Mouse (Mus musculus) liver, adult 2 months (tissue): ENCODE data around the gene 1520401A03Rik.

ENCODE experiments used
- CTCF ChIP-seq: fragments of 200-500 bp; IDR thresholded peaks from 2 replicates; pipeline ENCODE4 v1.5.1; 2011; ENCODE audit warnings: low read depth, low read length, control low read depth
- POLR2A ChIP-seq: fragments of 200-500 bp; IDR thresholded peaks from 2 replicates; pipeline ENCODE4 v1.6.1; 2011; ENCODE audit warnings: low read length, control low read depth; ENCODE audit not compliant: insufficient read depth; ENCODE audit errors: extremely low read depth

DNA sequence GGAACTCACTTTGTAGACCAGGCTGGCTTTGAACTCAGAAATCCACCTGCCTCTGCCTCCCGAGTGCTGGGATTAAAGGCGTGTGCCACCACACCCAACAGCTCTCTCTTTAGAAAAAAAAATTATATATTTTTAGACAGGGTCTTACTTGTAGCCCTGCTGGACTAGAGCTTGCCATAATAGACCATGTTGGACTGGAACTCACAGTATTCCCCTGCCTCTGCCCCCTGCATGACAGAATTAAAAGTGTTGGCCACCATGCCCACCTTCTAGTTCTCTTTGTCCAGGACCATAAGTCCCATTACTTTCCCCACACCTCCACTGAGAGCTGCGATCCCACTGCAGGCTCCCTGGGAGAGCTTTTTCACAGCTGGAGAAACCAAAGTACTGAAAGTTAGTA is 24.9 kb upstream of the 1520401A03Rik start:
- TF ChIP-seq CTCF (no peak), POLR2A (no peak)
